Mouse (Mus musculus) ES-Bruce4 (cell line): ENCODE results near the gene Alox5ap. TPM values are rescaled to one million over a fixed set of nuclear protein-coding genes. Genes with fewer than 3 reads are reported as not detected.

Experiments
- H3K27ac ChIP-seq: 2 replicates; pipeline ENCODE4 v1.5.1; 2012; ENCODE audit warnings: low read length, inconsistent platforms; ENCODE audit not compliant: insufficient read depth
- H3K27me3 ChIP-seq: 2 replicates; pipeline ENCODE4 v1.6.1; 2012; ENCODE audit warnings: mild to moderate bottlenecking, low read length, inconsistent platforms; ENCODE audit not compliant: control insufficient read depth, poor library complexity, insufficient read depth, severe bottlenecking
- H3K36me3 ChIP-seq: 2 replicates; pipeline ENCODE4 v1.6.1; 2012; ENCODE audit warnings: inconsistent platforms, mild to moderate bottlenecking, low read length, moderate library complexity; ENCODE audit not compliant: control insufficient read depth, poor library complexity, insufficient read depth, severe bottlenecking
- H3K4me1 ChIP-seq: one replicate; pipeline ENCODE4 v1.8.1; 2011; ENCODE audit warnings: low read length; ENCODE audit not compliant: control insufficient read depth, insufficient read depth
- H3K4me3 ChIP-seq: 2 replicates; pipeline ENCODE4 v1.5.1; 2011; ENCODE audit warnings: low read depth, mild to moderate bottlenecking, low read length
- H3K9ac ChIP-seq: 2 replicates; pipeline ENCODE4 v1.6.1; 2012; ENCODE audit warnings: low read depth, mild to moderate bottlenecking, inconsistent platforms; ENCODE audit not compliant: poor library complexity, severe bottlenecking
- H3K9me3 ChIP-seq: replicated peaks from 2 replicates; pipeline ENCODE4 v1.6.1; 2012; ENCODE audit warnings: mild to moderate bottlenecking, low read length, inconsistent platforms; ENCODE audit not compliant: control insufficient read depth, poor library complexity, insufficient read depth, severe bottlenecking
- CTCF ChIP-seq: IDR thresholded peaks from one replicate; pipeline ENCODE4 v1.8.1; 2011; ENCODE audit warnings: low read depth, low read length
- EP300 ChIP-seq: IDR thresholded peaks from 2 replicates; pipeline ENCODE4 v1.6.1; 2011; ENCODE audit warnings: low read depth, low read length; ENCODE audit not compliant: insufficient read depth
- POLR2A ChIP-seq: IDR thresholded peaks from one replicate; pipeline ENCODE4 v1.8.1; 2011; ENCODE audit warnings: low read length; ENCODE audit not compliant: insufficient read depth
- polyA plus RNA-seq: library from polyadenylated mRNA; stranded (reverse); fragments of >200 nt; gene quantifications from 2 replicates; pipeline ENCODE4 v1.2.4, GENCODE M21; 2011; ENCODE audit warnings: low read depth; ENCODE audit not compliant: missing spikeins, insufficient read depth, insufficient read length

The Alox5ap gene
- polyA plus RNA-seq, 1 experiment = 1.2 TPM

GRCm38 (mm10) chr5:149228700-149229618, 35.6 kb upstream of the Alox5ap start:
- TF ChIP-seq POLR2A = no peak
- 0 out of 2 replicates have a peak, but pooled peaks have one; percentile 33 for TF ChIP-seq EP300
- no peaks in the 10 kb centered on the region for H3K27me3 ChIP-seq
- peak overlapping the region; percentile 60 for H3K27ac ChIP-seq
- no peaks in the 10 kb centered on the region for H3K4me1 ChIP-seq
- H3K4me3 ChIP-seq = peak overlapping the region; percentile 81
- H3K9ac ChIP-seq = peak overlapping the region; percentile 57
- H3K9me3 ChIP-seq = no peaks in the 10 kb centered on the region
- H3K36me3 ChIP-seq = no peaks in the 10 kb centered on the region

GRCm38 (mm10) chr5:149229619-149230339, 34.8 kb upstream of the Alox5ap start:
- H3K27me3 ChIP-seq = no peaks in the 10 kb centered on the region
- no peaks in the 10 kb centered on the region for H3K9me3 ChIP-seq
- peak overlapping the region; percentile 57 for H3K9ac ChIP-seq
- H3K27ac ChIP-seq = peak overlapping the region; percentile 60
- TF ChIP-seq POLR2A = no peak
- TF ChIP-seq EP300 = no peak
- TF ChIP-seq CTCF = no peak
- no peaks in the 10 kb centered on the region for H3K4me1 ChIP-seq
- no peaks in the 10 kb centered on the region for H3K36me3 ChIP-seq
- H3K4me3 ChIP-seq = peak overlapping the region; percentile 81

GRCm38 (mm10) chr5:149235002-149235401, 29.6 kb upstream of the Alox5ap start:
- no peaks in the 10 kb centered on the region for H3K36me3 ChIP-seq
- H3K4me1 ChIP-seq = no peaks in the 10 kb centered on the region
- TF ChIP-seq CTCF (no peak), POLR2A (no peak), EP300 (no peak)
- H3K4me3 ChIP-seq = no peak overlapping the region
- no peaks in the 10 kb centered on the region for H3K9me3 ChIP-seq
- H3K27me3 ChIP-seq = no peaks in the 10 kb centered on the region
- no peak overlapping the region for H3K27ac ChIP-seq
- H3K9ac ChIP-seq = no peak overlapping the region

GRCm38 (mm10) chr5:149237221-149237950, 27.2 kb upstream of the Alox5ap start:
- Histone ChIP-seq H3K9me3 (no peaks in the 10 kb centered on the region), H3K27ac (no peak overlapping the region), H3K27me3 (no peaks in the 10 kb centered on the region), H3K4me3 (no peak overlapping the region), H3K4me1 (no peaks in the 10 kb centered on the region), H3K36me3 (no peaks in the 10 kb centered on the region), H3K9ac (no peak overlapping the region)
- TF ChIP-seq CTCF (no peak), EP300 (no peak), POLR2A (no peak)

- Histone ChIP-seq H3K27ac (no peak overlapping the region), H3K4me1 (peaks cover 4% of the 10 kb centered on the region), H3K9me3 (no peaks in the 10 kb centered on the region), H3K9ac (no peak overlapping the region), H3K36me3 (no peaks in the 10 kb centered on the region), H3K4me3 (no peak overlapping the region), H3K27me3 (no peaks in the 10 kb centered on the region)
- TF ChIP-seq POLR2A (no peak), CTCF (no peak), EP300 (no peak)
These were observed 22.1 kb upstream of the Alox5ap start for GRCm38 (mm10) chr5:149242467-149242866.
